Mouse (Mus musculus): ENCODE results near the gene Art3.

DNA sequence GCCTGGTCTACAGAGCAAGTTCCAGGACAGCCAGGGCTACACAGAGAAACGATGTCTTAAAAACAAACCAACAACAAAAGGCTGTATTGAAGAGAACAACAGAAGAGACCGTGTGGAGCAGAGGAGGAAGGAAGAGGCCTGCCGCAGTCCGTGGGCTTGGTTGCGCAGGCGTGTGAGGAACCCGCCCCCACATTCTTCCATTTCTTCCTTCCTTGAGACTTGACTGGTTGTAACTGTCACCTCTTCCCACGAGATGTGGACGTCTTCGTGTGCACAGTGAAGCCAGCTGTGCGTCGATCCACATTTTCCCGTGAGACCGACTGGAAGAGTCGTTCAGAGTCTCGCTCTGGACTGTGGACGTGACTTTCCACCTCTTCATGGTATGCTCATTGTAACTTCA is 43.7 kb downstream of the Art3 start:
- no peak for TF ChIP-seq CTCF (IDR thresholded peaks at IDR 0.05; ENCODE audit: control insufficient read depth, insufficient read depth, insufficient read length)
- TF ChIP-seq CEBPB (IDR thresholded peaks at IDR 0.05; ENCODE audit: low read depth), result no peak

Measured in C2C12 (cell line).